Mouse (Mus musculus) forebrain, embryonic 12.5 days (tissue): ENCODE data around the gene Dhodh. TPM values are rescaled to one million over a fixed set of nuclear protein-coding genes. Genes with fewer than 3 reads are reported as not detected.

ENCODE experiments used
- ATAC-seq: fragments of 200-750 bp; cut with Nextera tagmentation; 2 replicates; pipeline ENCODE4 v1.8.0; 2017; ENCODE audit warnings: moderate TSS enrichment; ENCODE audit not compliant: low FRiP score
- H3K27ac ChIP-seq: fragments of 300-500 bp; sonication (generic); 2 replicates; pipeline ENCODE4 v1.5.1; 2016; ENCODE audit warnings: mild to moderate bottlenecking
- H3K27me3 ChIP-seq: fragments of 300-500 bp; sonication (generic); 2 replicates; pipeline ENCODE4 v1.6.1; 2016; ENCODE audit warnings: mild to moderate bottlenecking
- H3K36me3 ChIP-seq: fragments of 300-500 bp; sonication (generic); replicated peaks from 2 replicates; pipeline ENCODE4 v1.6.1; 2016; ENCODE audit warnings: mild to moderate bottlenecking
- H3K4me1 ChIP-seq: fragments of 300-500 bp; sonication (generic); 2 replicates; pipeline ENCODE4 v1.6.1; 2016
- H3K4me2 ChIP-seq: fragments of 300-500 bp; sonication (generic); 2 replicates; pipeline ENCODE4 v1.6.1; 2016; ENCODE audit warnings: mild to moderate bottlenecking, moderate library complexity
- H3K4me3 ChIP-seq: fragments of 300-500 bp; sonication (generic); replicated peaks from 2 replicates; pipeline ENCODE4 v1.5.1; 2016; ENCODE audit warnings: mild to moderate bottlenecking
- H3K9ac ChIP-seq: fragments of 300-500 bp; sonication (generic); 2 replicates; pipeline ENCODE4 v1.6.1; 2016; ENCODE audit warnings: mild to moderate bottlenecking
- H3K9me3 ChIP-seq: fragments of 300-500 bp; sonication (generic); 2 replicates; pipeline ENCODE4 v1.6.1; 2016
- WGBS: fragments of 180-500 bp; shearing (Covaris S2); methylation state at CpG from one replicate; pipeline ENCODE4 v1.1.7; 2016; 5-methylcytosine and 5-hydroxymethylcytosine counted together
- polyA plus RNA-seq: library from polyadenylated mRNA; unstranded; fragments of >200 nt; fragmentation: Nextera tagmentation; extraction: Ambion mirVana; gene quantifications from 2 replicates; pipeline ENCODE4 v1.2.1, GENCODE M21; 2016

Gene Dhodh
- polyA plus RNA-seq, 1 experiment from 2014 or later: 38.7 TPM

DNA sequence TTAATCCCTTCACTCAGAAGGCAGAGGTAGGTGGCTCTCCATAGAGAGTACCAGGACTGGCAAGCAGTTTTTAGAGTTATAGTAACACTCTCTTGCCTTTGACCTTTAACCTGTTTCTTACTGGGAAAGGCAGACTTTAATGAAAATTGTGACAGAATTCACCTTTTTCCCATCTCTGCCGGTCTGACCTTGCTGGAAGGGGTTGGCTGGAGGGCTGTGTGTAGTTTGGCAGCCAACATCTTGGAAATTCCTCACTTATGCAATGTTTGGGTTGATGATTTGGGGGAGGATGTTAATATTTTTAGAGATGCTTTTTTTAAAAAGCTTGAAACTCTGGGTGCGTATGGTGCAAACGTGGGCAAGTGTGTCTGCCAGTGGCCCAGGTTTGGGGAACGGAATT lies 24.2 kb downstream of the Dhodh start:
- no peak overlapping the region for H3K4me2 ChIP-seq
- H3K9me3 ChIP-seq: no peaks in the 10 kb centered on the region
- 86% methylated on average over 4 of the region's 4 CpGs for WGBS
- no peak for ATAC-seq
- no peak overlapping the region for H3K9ac ChIP-seq
- H3K36me3 ChIP-seq: no peaks in the 10 kb centered on the region
- no peaks in the 10 kb centered on the region for H3K4me1 ChIP-seq
- no peak overlapping the region for H3K27ac ChIP-seq
- no peak overlapping the region for H3K4me3 ChIP-seq
- no peaks in the 10 kb centered on the region; the same call in 1 of the 2 replicates for H3K27me3 ChIP-seq

- Histone ChIP-seq H3K4me2 (no peak within 1 kb of the TSS), H3K9ac (no peak within 1 kb of the TSS), H3K4me1 (no peaks in the 10 kb centered on the region), H3K27me3 (no peaks in the 10 kb centered on the region; the same call in 1 of the 2 replicates), H3K27ac (no peak within 1 kb of the TSS), H3K36me3 (no peaks in the 10 kb centered on the region), H3K4me3 (no peak within 1 kb of the TSS), H3K9me3 (no peaks in the 10 kb centered on the region)
- WGBS: 73% methylated on average over 8 of the region's 8 CpGs
- ATAC-seq: no peak
These were observed 29.6 kb downstream of the Dhodh start, which contains the start of gene Hp for GRCm38 (mm10) chr8:109578900-109579301. TSS of gene Hp (minus strand) at chr8:109579172.

GRCm38 (mm10) chr8:109576311-109576710 lies 32.2 kb downstream of the Dhodh start:
- no peaks in the 10 kb centered on the region for H3K4me1 ChIP-seq
- H3K9ac ChIP-seq: no peak overlapping the region
- no peaks in the 10 kb centered on the region; the same call in 1 of the 2 replicates for H3K27me3 ChIP-seq
- no peak overlapping the region for H3K27ac ChIP-seq
- peaks cover 9% of the 10 kb centered on the region; the same call in 1 of the 2 replicates for H3K36me3 ChIP-seq
- H3K4me2 ChIP-seq: no peak overlapping the region
- 76% methylated on average over 4 of the region's 4 CpGs for WGBS
- no peak overlapping the region for H3K4me3 ChIP-seq
- no peaks in the 10 kb centered on the region for H3K9me3 ChIP-seq
- ATAC-seq: no peak

- ATAC-seq: no peak
- Histone ChIP-seq H3K9ac (no peak overlapping the region), H3K27me3 (no peaks in the 10 kb centered on the region), H3K9me3 (no peaks in the 10 kb centered on the region), H3K4me3 (no peak overlapping the region), H3K27ac (no peak overlapping the region), H3K4me2 (no peak overlapping the region), H3K4me1 (peaks cover 7% of the 10 kb centered on the region), H3K36me3 (peaks cover 16% of the 10 kb centered on the region; the same call in 1 of the 2 replicates)
- WGBS: 89% methylated on average over 12 of the region's 12 CpGs
These were observed 37.3 kb downstream of the Dhodh start for GRCm38 (mm10) chr8:109571139-109571538.

DNA sequence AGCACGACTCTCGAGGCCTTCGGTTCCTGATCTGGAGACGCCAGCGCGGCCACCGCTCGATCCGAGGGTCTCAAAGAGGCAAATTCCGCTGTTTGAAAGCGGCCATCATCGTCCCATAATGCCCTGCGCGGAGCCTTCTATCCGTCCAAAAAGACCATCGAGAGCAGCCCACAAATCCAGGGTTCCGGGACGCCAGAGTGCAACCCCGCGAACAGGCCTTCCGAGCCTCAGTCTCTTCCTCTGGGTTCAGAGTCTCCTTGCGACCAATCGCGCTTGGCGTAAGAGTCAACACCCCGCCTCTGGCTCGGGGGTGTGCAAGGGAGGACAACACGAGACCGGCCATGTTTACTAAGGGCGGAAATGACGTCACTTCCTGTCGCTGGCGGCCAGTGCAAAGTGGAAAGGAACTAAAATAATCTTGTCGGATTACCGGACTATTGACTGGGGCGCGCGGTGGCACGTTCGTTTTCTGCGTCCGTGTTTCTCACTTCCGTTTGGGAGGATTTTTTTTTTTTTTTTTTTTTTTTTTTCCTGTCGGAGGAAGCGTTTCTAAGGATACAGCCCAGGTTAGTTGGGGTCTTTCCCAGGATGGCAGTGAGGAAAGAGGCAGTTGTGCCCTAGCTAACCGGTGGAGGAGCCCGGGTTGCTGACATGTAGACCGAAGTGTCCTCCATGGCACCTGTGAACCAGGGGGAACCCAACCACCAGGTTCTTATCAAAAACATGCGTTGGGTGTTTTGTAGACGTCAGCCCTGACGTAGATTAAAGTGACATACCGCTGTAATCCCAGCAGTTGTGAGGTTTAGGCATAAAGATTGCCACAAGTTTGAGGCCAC lies 42.8 kb downstream of the Dhodh start, which contains the start of the genes Dhx38 and Txnl4b:
Dhx38 (minus strand) TSS at position 364 of the 836 bp plus-strand sequence.
Txnl4b (plus strand) TSS at position 395 of the 836 bp plus-strand sequence.
- Histone ChIP-seq H3K27me3 (no peaks in the 10 kb centered on the region), H3K4me2 (peak within 1 kb of the TSS; percentile 87), H3K27ac (peak within 1 kb of the TSS; percentile 92), H3K9ac (peak within 1 kb of the TSS; percentile 85), H3K9me3 (no peaks in the 10 kb centered on the region), H3K36me3 (peaks cover 25% of the 10 kb centered on the region), H3K4me3 (peak within 1 kb of the TSS; percentile 89), H3K4me1 (peaks cover 22% of the 10 kb centered on the region)
- peak; percentile 100 for ATAC-seq
- WGBS: under 1% methylated on average over 52 of the region's 52 CpGs

GRCm38 (mm10) chr8:109564766-109565165 lies 43.7 kb downstream of the Dhodh start:
- Histone ChIP-seq H3K9ac (peak overlapping the region; percentile 85), H3K36me3 (peaks cover 31% of the 10 kb centered on the region), H3K27ac (no peak overlapping the region), H3K4me2 (peak overlapping the region; percentile 87), H3K4me1 (peaks cover 22% of the 10 kb centered on the region), H3K4me3 (peak overlapping the region; percentile 89), H3K27me3 (no peaks in the 10 kb centered on the region), H3K9me3 (no peaks in the 10 kb centered on the region)
- WGBS: 5% methylated on average over 10 of the region's 10 CpGs
- ATAC-seq: no peak

- no peaks in the 10 kb centered on the region for H3K27me3 ChIP-seq
- H3K4me2 ChIP-seq: 0 out of 2 replicates have a peak overlapping the region, but pooled peaks have one; percentile 87
- no peaks in the 10 kb centered on the region for H3K9me3 ChIP-seq
- 82% methylated on average over 2 of the region's 2 CpGs for WGBS
- no peak for ATAC-seq
- H3K9ac ChIP-seq: no peak overlapping the region
- no peak overlapping the region for H3K27ac ChIP-seq
- peak overlapping the region; percentile 89; the same call in 1 of the 2 replicates for H3K4me3 ChIP-seq
- peaks cover 22% of the 10 kb centered on the region for H3K4me1 ChIP-seq
- peaks cover 39% of the 10 kb centered on the region for H3K36me3 ChIP-seq
These were observed 44.6 kb downstream of the Dhodh start for GRCm38 (mm10) chr8:109563881-109564280.

DNA sequence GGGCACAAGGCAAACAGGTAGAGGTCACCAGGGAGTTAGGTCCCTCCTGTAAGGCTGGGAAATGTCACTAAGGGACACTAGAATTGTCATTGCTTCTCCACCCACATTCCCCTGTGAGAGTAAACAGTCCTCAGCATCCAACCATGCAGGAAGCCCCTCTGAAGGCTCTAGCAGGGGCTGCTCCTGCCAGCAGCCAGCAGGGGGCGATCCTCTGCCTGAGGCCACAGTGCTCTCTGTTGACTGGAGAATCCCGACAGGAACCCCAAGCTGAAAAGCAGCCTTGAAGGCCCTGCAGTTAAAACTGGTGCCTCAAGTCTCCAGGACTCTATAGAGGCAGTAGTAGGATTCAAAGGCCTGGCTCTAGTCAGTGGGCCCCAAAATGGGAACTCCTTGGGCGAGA lies 56.8 kb downstream of the Dhodh start:
- H3K4me1 ChIP-seq: no peaks in the 10 kb centered on the region
- H3K4me3 ChIP-seq: no peak overlapping the region
- no peaks in the 10 kb centered on the region for H3K27me3 ChIP-seq
- no peak overlapping the region for H3K27ac ChIP-seq
- no peak overlapping the region for H3K9ac ChIP-seq
- WGBS: 41% methylated on average over 3 of the region's 3 CpGs
- no peak overlapping the region for H3K4me2 ChIP-seq
- no peaks in the 10 kb centered on the region for H3K9me3 ChIP-seq
- peaks cover 99% of the 10 kb centered on the region for H3K36me3 ChIP-seq
- ATAC-seq: no peak

DNA sequence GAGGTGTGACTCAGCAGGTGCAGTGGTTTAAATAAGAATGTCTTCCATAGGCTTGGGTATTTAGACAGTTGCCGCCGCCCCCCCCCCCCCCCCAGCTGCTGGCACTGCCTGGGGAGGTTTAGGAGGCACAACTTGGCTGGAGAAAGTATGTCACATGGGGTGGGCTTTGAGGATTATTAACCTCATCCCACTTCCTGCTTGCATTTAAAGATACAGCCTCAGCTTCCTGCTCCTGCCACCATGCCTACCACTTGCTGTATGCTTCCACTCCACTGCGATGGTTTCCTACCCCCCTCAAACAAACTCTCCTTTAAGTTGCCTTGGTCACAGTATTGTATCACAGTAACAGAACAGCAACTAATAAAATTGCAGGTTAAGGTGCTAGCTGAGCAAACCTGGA lies 64.4 kb downstream of the Dhodh start:
- Histone ChIP-seq H3K36me3 (peaks cover 29% of the 10 kb centered on the region), H3K4me3 (no peak overlapping the region), H3K9me3 (no peaks in the 10 kb centered on the region), H3K9ac (no peak overlapping the region), H3K27ac (no peak overlapping the region), H3K27me3 (no peaks in the 10 kb centered on the region), H3K4me2 (no peak overlapping the region), H3K4me1 (no peaks in the 10 kb centered on the region)
- no peak for ATAC-seq
- 40% methylated on average over 3 of the region's 3 CpGs for WGBS

- Histone ChIP-seq H3K4me1 (no peaks in the 10 kb centered on the region), H3K9ac (no peak overlapping the region), H3K4me2 (no peak overlapping the region), H3K27ac (no peak overlapping the region), H3K9me3 (no peaks in the 10 kb centered on the region), H3K4me3 (no peak overlapping the region), H3K27me3 (0 out of 2 replicates have a peak, but pooled peaks cover 5% of the 10 kb centered on the region), H3K36me3 (peaks cover 18% of the 10 kb centered on the region)
- 86% methylated on average over 8 of the region's 8 CpGs for WGBS
- no peak for ATAC-seq
These were observed 65.5 kb downstream of the Dhodh start for GRCm38 (mm10) chr8:109542748-109543519.

DNA sequence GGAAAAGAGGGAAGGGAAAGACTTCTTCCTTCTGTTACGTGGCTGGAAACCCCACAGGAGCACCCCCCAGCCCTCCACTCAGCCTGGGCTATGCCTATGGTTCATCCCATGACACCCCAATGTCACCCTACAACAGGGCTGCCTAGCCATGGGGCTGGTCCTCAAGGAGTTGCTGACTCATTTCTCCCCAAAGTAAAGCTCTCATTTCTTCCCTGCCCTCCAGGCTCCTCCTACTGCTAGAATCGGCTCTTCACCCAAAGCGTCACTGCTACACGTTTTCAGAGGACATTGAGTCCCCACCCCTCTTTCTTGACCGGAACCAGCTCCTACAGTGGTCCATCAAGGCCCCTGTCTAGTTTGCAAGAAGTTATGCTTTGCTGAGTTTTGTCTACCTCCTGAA lies 66.3 kb downstream of the Dhodh start:
- Histone ChIP-seq H3K27ac (no peak overlapping the region), H3K4me3 (no peak overlapping the region), H3K9ac (no peak overlapping the region), H3K4me2 (no peak overlapping the region), H3K4me1 (no peaks in the 10 kb centered on the region), H3K36me3 (peaks cover 11% of the 10 kb centered on the region), H3K27me3 (0 out of 2 replicates have a peak, but pooled peaks cover 6% of the 10 kb centered on the region), H3K9me3 (no peaks in the 10 kb centered on the region)
- no peak for ATAC-seq
- 76% methylated on average over 5 of the region's 5 CpGs for WGBS
